Mouse (Mus musculus) mature B cell (primary cell): ENCODE data around the gene Fam120c.

Experiments
- in situ Hi-C: fragments of 300-500 bp; cut with MboI; formaldehyde crosslinking; loops from 2 replicates; pipeline ENCODE4 v1.14.3; 2019

Gene Fam120c

DNA sequence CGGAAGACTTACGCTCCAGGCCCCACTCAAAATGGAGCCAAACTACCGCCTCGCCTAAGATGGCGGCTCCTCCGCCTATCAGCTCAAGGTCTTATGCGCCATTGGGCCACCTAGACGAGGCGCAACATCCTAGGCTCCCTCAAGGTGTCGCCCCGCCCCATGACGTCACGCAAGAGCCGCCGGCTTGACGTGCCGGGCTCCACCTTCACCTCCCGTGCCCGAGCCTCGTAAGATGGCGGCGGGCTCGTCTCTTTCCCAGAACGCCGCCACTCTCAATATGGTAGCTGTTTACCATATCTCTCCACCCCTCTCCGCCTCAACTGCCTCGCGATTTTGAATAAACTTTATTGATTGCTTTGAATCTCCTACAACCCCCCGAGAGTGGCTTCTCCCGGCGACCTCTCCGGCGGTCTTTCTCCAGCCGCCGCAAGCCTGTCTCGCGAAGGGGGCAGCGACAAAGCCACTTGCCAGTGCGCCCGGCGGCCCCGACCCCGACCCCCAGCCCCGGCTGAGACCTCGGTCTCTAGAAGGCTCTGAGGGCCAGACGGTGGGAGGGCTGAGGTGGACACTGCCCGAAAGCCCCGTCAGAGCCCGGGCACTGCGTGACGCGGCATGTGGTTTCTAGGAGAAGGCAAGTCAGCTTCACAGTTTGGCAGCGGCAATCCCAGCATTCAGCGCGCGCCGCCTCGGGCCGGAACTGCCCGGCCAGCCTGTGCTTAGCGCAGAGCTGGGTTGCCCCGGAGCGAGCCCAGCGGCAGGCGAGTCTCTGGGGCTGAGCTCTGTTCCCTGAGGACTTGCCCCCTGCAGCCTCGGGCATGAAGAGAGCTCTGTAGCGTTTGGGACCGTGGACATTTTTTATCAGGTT lies 176.7 kb downstream of the Fam120c start, which contains the start of gene Phf8:
Phf8 (plus strand) TSS at position 215 of the 865 bp plus-strand sequence.
- in situ Hi-C loops: no loop called here
